Mouse (Mus musculus) left cerebral cortex, adult 2 months (tissue): ENCODE results near the gene Gm5426. TPM values are rescaled to one million over a fixed set of nuclear protein-coding genes. Genes with fewer than 3 reads are reported as not detected.

Experiments
- DNase-seq, 2 experiments: peaks; one replicate each; pipeline ENCODE4 v3.0.0; 2021 to 2022; ENCODE audit warnings: low spot score in 2 of 2, mixed read lengths in 1 of 2; ENCODE audit errors: extremely low spot score in 1 of 2
- H3K27ac ChIP-seq: fragments of 200-600 bp; 2 replicates; pipeline ENCODE4 v1.8.1; 2022
- H3K4me3 ChIP-seq: fragments of 200-600 bp; 2 replicates; pipeline ENCODE4 v1.8.1; 2022
- CTCF ChIP-seq: fragments of 200-600 bp; IDR thresholded peaks from 2 replicates; pipeline ENCODE4 v1.8.1; 2022; ENCODE audit warnings: antibody characterized with exemption, mild to moderate bottlenecking, moderate library complexity
- intact Hi-C: fragments of 180-260 bp; cut with DNase I; formaldehyde crosslinking; loops from one replicate; pipeline ENCODE4 v1.15.1; 2025
- total RNA-seq, 2 experiments: library from RNA; stranded (reverse); gene quantifications; 2 replicates each; pipeline ENCODE4 v1.2.3; 2021

Gene Gm5426
- total RNA-seq, 2 experiments from 2014 or later: not detected

DNA sequence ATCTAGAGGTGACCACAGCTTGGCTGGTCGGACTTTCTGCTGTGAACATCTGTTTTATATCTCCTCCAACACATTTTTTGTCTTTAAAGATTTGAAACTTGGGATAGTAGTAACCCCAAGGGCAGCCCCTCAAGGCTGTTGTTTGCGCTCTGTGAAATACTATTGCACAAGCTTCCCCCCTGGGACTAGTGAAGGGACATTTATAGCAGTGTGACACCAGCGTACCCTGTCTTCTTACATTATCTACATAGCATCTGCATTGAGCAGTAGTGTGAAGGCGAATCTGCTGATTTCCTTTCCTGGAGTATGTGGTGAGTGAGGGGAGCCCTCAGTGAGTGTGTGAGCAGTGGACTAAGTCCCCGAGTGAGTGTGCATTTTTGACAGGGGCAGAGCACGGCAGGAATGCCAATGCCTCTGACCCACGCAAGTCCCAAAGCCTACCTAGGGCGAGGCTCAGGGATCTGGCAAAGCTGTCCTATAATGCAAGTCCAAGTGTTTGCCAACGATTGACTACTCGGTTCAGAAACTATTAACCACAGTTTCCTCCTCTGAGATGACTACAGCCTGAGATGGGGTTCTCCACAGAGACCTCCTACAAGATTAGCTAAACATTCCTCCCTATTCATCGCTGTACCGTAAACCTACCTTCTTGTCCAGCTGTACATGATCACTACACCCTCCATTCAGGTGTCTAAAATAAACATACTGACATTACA, 14.2 kb downstream of the Gm5426 start:
- TF ChIP-seq CTCF: no peak
- Histone ChIP-seq H3K27ac (no peak overlapping the region), H3K4me3 (no peak overlapping the region)
- intact Hi-C loops: no loop called here
- DNase-seq: no peak

DNA sequence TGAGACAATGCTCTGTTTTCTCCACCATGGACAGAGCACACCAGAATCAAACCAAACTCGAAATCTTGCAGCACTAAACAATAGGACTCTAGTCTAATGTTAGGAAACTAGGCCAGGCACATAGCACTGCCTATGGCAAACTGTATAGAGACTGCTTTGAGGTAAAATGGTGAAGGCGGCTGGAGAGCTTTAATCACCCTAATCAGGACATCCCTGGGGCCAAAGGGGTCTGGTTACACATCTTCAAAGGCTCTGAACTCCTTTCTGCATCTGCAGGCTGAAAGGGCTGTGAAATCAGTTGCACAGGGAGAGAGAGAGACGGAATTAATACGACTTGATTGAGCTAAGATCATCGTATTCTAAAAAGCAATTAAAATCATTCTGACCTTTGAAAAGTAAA, 16.9 kb downstream of the Gm5426 start:
- no peak for DNase-seq
- intact Hi-C loops: no loop called here
- TF ChIP-seq CTCF: no peak
- H3K4me3 ChIP-seq: no peak overlapping the region
- no peak overlapping the region for H3K27ac ChIP-seq

DNA sequence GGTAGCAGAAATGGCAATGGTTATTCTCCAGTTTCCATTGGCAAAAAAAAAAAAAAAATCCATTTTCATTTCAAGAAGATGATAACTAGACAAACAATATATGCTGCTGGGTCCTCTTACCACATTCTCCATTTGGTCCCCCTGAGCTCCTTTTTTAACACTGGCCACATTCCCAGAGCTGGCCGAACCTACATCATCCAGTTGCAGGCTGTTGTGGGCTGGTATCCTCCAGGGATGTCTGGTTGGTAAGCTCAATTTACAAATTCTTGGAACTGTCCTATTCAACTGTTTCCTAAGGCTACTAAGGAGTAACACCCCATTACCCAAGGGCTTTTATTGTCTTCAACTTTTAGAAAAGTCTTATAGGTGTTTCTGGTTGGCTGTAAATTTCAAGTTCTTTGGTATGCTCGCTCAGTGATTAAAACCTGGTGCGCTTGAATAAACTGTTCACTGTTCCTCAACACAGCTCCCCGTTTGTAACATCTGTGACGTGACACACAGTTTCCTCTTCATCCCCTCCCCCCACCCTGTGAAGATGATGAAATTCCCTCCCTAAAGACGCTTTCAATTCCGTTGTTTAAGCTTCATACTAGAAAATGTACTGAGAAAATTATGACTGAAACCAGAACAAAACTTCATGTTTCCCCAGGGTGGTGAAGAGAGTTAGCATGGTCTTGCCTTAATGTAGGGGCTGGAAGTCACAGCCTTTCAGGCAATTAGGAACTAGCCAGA, 26.7 kb downstream of the Gm5426 start:
- intact Hi-C loops: no loop called here

DNA sequence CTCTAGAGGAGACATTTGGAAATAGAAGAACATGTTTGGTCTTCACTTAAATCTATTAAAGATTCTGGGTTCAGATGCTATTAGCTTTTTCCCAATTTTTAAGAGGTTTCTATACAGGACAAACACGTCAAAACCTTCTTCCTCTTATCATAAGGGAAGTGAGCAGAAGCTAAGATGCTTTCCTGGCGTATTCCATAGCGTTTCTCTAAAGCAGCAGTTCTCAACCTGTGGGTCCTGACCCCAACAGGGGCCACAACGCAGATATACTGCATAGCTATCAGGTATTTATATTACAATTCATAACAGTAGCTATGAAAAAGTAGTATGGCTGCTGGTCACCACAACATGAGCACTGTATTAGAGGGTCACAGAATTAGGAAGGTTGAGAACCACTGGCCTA, 27.4 kb downstream of the Gm5426 start:
- no peak overlapping the region for H3K27ac ChIP-seq

More for the DNA sequence above, 26.7 kb downstream of the Gm5426 start:
- H3K4me3 ChIP-seq: no peak overlapping the region
- DNase-seq: no peak
- TF ChIP-seq CTCF: no peak
- no peak overlapping the region for H3K27ac ChIP-seq

DNA sequence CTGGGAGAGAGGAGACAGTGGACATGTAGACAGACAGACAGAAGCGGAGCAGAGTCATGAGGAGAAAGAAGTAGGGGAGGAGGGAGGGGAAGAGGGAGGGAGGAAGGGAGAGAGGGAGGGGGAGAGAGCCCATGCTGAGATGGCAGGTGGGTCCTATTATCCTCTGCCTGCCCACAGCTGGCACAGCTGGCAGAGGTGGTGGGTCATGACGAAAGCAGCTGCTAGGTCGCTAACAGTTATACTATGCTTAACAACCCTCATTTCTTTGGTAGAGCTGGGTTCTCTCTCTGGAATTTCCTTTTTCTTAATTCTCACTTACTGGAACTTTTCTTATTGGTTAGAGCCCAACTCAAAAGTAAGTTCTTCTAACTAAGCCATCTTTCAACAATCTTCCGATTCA, 28.9 kb downstream of the Gm5426 start:
- Histone ChIP-seq H3K27ac (no peak overlapping the region), H3K4me3 (no peak overlapping the region)
- TF ChIP-seq CTCF: no peak
- intact Hi-C loops: no loop called here
- no peak for DNase-seq

More for the DNA sequence above, 27.4 kb downstream of the Gm5426 start:
- H3K4me3 ChIP-seq: no peak overlapping the region
- no peak for TF ChIP-seq CTCF
- no peak for DNase-seq
- intact Hi-C loops: no loop called here

DNA sequence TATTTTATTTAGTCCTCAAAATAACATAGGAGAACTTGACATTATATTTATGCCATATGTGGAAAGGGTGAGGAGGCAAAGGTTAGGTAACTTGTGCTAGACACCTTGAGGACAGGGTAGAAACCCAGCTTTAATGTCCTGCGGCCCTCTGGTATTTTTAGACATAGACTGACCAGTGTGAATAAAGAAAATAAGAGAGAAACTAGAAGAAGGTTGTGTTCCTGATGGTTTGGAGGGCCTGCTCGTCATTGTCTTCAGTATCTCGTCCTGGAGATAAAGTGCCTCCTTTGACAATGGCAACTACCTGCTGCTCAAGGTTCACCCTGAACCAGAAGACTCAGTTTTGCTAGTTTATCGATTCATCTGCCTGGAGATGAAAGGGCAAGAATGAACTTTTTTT, 32.6 kb downstream of the Gm5426 start:
- DNase-seq: no peak
- H3K27ac ChIP-seq: no peak overlapping the region
- intact Hi-C loops: no loop called here

DNA sequence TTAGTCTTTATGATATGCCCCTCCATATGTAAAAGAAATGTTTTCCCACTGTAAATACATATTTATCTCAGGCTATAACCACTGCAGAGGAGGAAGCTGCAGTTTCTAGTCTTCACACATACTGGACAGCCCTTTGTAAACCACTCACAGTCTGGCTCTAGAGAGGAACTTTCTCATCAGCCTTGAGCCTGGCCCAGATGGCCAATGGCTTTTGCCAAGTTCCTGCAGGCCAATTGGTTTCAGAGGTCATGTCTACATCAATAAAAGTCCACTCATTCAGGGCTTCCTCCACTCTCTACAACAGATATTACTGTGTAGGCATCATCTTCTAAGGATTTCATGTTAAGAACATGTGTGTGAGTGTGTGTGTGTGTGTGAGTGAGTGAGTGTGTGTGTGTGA, 35.1 kb downstream of the Gm5426 start:
- TF ChIP-seq CTCF: no peak
- H3K4me3 ChIP-seq: no peak overlapping the region
- intact Hi-C loops: no loop called here
- no peak for DNase-seq
- no peak overlapping the region for H3K27ac ChIP-seq

More for the DNA sequence above, 32.6 kb downstream of the Gm5426 start:
- H3K4me3 ChIP-seq: no peak overlapping the region
- TF ChIP-seq CTCF: no peak

DNA sequence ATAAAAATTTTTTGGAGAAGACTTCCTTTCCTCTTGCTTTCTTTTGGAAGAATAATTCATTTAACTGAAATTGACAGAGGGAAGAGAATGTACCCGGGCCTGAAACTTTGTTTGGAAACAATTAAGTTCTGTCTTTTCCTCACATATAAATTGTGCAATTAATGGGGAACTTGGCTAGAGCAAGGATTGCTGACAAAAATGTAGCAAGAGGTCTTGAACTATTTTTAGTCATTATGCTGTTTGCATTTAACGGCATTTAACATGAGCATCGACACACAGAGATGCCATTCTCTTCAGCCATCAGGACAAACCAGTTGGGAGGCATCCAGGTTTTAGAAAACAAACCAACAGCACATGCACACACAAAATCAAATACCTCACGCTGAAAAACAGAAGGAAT, 36.6 kb downstream of the Gm5426 start:
- Histone ChIP-seq H3K27ac (no peak overlapping the region), H3K4me3 (no peak overlapping the region)
- TF ChIP-seq CTCF: no peak
- intact Hi-C loops: no loop called here
- DNase-seq: no peak

DNA sequence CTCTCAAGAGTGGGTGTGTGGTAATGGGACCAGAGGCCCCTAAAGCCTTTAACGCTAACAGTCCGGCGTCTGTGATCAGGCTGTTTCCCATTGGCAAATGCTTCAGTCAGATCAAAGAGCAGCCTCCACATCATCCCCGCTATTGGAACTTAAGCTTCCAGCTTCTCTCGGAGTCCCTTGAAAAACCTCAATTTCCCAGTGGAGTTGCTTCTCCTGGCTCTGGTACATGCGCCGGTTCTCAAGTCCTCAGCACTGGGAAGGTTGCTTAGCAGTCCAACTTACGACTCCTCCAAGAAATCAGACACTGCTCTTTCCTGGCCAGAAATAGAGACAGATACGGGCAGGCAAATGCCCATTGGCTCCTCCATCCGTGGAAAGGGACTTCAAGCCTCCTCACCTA, 37.4 kb downstream of the Gm5426 start:
- no peak for DNase-seq
- intact Hi-C loops: no loop called here
- no peak overlapping the region for H3K27ac ChIP-seq
- H3K4me3 ChIP-seq: no peak overlapping the region
- TF ChIP-seq CTCF: no peak

DNA sequence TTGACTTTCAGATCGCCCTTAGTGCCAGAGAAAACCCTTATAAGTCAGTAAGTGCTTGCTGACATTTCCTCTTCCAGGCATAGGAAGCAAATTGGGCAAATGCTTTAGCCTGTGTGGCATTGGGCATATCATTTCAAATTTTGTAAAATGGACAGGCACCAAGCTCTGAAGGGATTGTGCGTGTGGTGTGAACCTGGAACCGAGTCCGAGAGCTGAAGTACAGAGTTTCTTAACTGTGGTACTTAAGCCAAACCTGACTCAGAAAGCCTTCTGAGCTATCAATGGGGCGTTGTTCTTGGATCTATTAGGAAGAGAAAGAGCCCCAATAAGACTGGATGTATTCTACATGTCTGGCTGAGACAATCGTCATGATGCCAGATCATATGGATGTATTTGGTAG, 40.5 kb downstream of the Gm5426 start:
- intact Hi-C loops: no loop called here
- no peak for DNase-seq
- H3K4me3 ChIP-seq: no peak overlapping the region
- no peak overlapping the region for H3K27ac ChIP-seq
- no peak for TF ChIP-seq CTCF

DNA sequence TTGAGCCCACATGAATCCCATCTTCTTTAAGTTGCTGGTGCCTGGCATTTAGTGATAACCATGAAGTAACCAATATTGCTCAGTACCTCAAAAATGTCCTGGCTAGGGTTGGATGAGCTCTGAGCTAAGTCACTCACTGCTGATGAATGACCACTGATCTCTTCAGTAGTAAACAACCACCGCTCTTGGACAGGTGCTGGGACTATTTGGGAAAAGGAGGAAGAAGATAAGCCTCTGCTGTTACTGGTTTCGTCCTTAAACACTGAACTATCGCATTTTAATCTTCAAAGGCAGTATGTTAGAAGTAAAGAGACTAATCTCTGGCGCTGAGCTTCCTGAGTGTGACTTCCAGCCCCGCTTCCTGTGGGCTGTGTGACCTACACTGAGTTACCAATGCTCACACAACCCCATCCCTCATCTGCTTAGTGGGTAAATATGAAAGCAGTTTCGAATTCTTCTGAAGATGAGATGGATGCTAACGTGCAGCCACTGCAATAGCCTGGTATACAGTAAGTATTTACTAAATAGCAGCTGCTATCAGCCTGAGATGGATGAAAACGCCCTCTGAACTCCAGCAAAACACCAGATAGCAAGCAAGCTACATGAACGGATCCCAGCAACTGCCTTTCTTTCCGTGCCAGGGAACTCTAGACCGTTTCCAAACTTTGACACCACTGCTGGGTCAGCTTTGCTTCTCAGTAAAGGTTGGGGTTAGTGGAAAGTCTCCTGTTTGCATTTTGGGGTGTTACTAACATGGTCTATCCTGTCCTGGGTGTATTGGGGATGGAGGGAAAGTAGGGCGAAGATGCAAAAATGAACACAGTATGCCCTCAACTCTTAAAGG, 44.4 kb downstream of the Gm5426 start:
- intact Hi-C loops: no loop called here
- Histone ChIP-seq H3K27ac (no peak overlapping the region), H3K4me3 (no peak overlapping the region)
- no peak for TF ChIP-seq CTCF
- no peak for DNase-seq

DNA sequence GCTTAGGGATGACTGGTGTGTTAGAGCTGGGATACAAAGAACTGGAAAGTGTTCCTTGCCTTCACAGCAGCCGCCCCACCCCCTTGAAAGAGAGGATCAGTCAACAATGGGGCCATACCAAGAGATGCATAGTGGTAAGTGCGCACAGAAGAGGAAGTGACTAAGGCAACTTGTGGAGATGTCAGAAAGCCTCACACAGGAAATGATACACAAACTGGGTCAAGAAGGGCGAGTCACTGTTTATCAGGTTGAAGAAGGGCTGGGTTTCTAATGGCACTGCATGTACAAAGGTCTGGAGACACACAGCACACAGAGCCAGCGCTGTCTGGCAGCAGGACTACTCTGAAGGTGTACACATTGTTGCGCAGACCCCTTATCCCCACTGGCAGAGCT, 45.0 kb downstream of the Gm5426 start:
- Histone ChIP-seq H3K27ac (no peak overlapping the region), H3K4me3 (no peak overlapping the region)
- DNase-seq: no peak
- no peak for TF ChIP-seq CTCF
- intact Hi-C loops: no loop called here
